Mouse (Mus musculus) left cerebral cortex, adult 2 months (tissue): ENCODE measurements around the gene Cbx7. TPM values are rescaled to one million over a fixed set of nuclear protein-coding genes. Genes with fewer than 3 reads are reported as not detected.

Experiments
- DNase-seq, 2 experiments: peaks; one replicate each; pipeline ENCODE4 v3.0.0; 2021 to 2022; ENCODE audit warnings: low spot score in 2 of 2, mixed read lengths in 1 of 2; ENCODE audit errors: extremely low spot score in 1 of 2
- H3K27ac ChIP-seq: fragments of 200-600 bp; 2 replicates; pipeline ENCODE4 v1.8.1; 2022
- H3K4me3 ChIP-seq: fragments of 200-600 bp; 2 replicates; pipeline ENCODE4 v1.8.1; 2022
- CTCF ChIP-seq: fragments of 200-600 bp; IDR thresholded peaks from 2 replicates; pipeline ENCODE4 v1.8.1; 2022; ENCODE audit warnings: antibody characterized with exemption, mild to moderate bottlenecking, moderate library complexity
- intact Hi-C: fragments of 180-260 bp; cut with DNase I; formaldehyde crosslinking; loops from one replicate; pipeline ENCODE4 v1.15.1; 2025
- total RNA-seq, 2 experiments: library from RNA; stranded (reverse); gene quantifications; 2 replicates each; pipeline ENCODE4 v1.2.3; 2021

Gene Cbx7
- total RNA-seq, 2 experiments from 2014 or later, result 52.3 to 52.6 TPM

DNA sequence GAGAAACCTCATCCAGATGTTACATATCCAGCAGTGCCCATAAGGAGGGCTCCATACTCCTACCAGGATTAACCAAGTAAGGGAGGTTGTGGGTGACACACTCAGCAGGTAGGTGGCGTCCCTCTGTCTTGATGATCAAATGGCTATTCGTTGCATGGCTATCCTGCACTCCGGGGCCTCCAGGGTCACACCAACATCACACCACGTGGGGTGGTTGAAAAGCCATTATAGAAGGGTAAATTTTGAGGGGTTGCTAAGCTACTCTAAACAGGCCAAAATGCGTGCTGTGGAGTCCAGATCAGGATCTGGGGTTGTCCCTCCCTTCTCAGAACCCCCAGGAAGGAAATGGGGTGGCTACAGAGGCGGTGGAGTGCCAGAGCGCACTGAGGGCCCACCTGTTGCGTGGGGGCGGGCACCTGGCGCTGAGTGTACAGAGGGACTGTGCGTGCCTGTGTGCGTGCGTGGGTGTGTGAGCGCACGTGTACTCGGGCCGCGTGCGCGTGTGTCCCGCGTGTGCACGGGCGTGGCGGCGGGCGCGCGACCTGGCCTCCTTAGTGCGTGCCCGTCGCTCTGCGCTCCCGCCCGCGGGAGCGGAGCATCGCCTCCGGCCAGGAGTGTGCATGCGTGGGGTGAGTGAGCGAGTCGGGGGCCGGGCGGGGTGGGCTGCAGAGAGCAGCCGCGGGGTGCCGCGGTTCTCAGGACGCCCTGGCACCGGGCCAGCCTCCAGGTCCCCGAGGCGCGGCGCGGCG lies 41.0 kb upstream of the Cbx7 start:
- H3K4me3 ChIP-seq, result peak overlapping the region; percentile 80
- DNase-seq, result peak; percentile 89 to 90
- intact Hi-C loops, result loop anchor here (2.0 to 5.0 kb wide), 5 partner anchors 61 to 325 kb away; partner anchors contain the start of genes Cbx6, Josd1 and Npcd

DNA sequence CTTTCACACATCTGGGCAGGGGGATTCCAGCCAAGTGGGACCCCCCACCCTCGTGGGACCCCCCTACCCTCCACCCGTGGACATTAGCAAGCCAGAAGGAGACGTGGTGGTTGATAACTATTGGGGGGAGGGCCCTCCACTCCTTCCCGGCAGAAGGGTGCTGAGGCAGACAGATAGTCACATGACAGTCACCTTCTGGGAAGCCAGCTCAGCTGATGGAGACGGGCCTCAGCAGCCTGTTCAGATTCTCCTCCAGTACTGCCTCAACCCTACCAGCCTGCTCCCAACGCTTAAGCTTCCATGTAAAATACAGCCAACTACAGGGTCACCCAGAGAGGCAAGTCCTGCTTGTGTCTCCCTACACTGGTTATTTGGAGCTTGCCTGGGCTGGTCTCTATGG lies 40.3 kb upstream of the Cbx7 start:
- Histone ChIP-seq H3K4me3 (peak overlapping the region; percentile 80), H3K27ac (peak overlapping the region; percentile 91)
- intact Hi-C loops, result loop anchor here (2.0 to 5.0 kb wide), 5 partner anchors 60 to 324 kb away; partner anchors contain the start of genes Cbx6, Josd1 and Npcd
- DNase-seq, result no peak
- no peak for TF ChIP-seq CTCF

More for the DNA sequence above, 41.0 kb upstream of the Cbx7 start:
- peak overlapping the region; percentile 91 for H3K27ac ChIP-seq
- TF ChIP-seq CTCF, result peak; percentile 28

DNA sequence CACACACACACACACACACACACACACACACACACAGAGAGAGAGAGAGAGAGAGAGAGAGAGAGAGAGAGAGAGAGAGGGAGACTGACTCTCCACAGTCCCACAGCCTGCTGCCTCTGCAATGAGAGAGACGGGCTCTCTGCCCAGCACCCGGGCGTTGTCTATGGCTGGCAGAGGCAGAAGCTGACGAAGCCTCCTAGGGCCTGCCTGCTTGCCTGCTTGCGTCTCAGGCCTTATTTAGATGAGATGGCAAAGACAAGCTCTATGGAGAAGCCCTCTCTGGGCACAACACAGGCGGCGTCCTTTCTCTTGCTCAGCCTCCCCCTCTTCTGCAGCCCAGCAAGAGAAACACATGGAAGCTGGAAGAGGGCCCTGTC lies 39.3 kb upstream of the Cbx7 start:
- Histone ChIP-seq H3K4me3 (peak overlapping the region; percentile 11; the same call in 1 of the 2 replicates), H3K27ac (peak overlapping the region; percentile 70)
- TF ChIP-seq CTCF, result no peak

DNA sequence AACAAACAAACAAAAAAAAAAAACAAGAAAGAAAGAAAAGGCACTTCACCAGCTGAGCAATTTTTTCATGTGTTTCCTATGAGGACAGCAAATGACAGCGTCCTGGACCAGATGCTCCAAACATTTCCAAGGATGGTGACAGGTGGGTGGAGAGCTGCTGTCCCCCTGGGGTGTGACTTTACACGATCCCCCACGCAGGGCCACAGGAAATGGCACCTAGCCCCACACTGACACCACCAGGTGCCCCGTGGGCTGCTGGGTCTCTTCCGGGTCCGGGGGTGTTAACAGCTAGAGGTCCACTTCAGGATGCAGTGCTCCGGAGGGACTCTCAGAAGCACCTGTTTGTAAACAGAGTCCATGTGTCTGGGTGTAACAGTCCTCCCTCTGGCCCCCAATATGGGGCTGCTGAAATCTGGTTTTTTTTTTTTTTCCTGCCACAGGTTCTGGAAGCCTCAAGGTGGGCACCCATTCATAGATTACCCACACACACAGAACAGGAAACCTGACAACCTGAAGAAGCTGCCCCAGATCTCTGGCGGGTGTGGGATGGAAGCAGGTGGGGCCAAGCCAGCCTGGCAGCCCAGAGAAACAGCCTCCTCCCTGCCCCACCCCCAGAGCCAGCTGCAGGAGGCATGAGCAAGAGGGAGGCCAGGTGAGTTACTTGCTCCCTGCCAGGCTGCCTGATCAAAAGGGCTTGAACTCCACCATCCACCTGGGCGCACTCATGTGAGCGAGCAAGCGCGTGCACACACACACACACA lies 38.7 kb upstream of the Cbx7 start:
- no peak for TF ChIP-seq CTCF
- DNase-seq, result peak; percentile 40 to 57
- Histone ChIP-seq H3K4me3 (0 out of 2 replicates have a peak overlapping the region, but pooled peaks have one; percentile 7), H3K27ac (peak overlapping the region; percentile 47; the same call in 1 of the 2 replicates)
- intact Hi-C loops, result loop anchor here (2.0 to 5.0 kb wide), 5 partner anchors 59 to 322 kb away; partner anchors contain the start of genes Cbx6, Josd1 and Npcd

More for the DNA sequence above, 39.3 kb upstream of the Cbx7 start:
- DNase-seq, result peak; percentile 62 to 66
- intact Hi-C loops, result loop anchor here (2.0 to 5.0 kb wide), 5 partner anchors 59 to 323 kb away; partner anchors contain the start of genes Cbx6, Josd1 and Npcd

DNA sequence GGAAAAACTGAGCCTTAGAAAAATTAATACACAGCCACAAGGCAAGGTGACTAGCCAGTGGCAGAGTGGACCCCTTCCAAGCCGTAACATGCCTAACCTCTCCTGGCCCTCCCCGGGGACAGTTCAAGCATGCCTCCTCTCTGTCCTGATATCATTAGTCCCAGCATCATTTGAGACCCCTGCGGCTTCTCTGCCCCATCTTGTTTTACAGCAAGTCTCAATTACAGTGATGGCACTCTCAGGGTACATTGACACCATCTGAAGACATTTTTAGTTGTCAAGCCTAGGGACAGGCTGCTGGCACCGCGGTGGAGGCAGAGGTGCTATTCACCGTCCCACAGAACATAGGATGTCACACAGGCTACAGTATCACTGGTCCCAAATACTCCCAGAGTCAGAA lies 37.5 kb upstream of the Cbx7 start:
- DNase-seq, result no peak
- Histone ChIP-seq H3K27ac (no peak overlapping the region), H3K4me3 (no peak overlapping the region)
- intact Hi-C loops, result no loop called here
- TF ChIP-seq CTCF, result no peak

GRCm38 (mm10) chr15:80006156-80006555 lies 35.2 kb upstream of the Cbx7 start:
- H3K4me3 ChIP-seq, result no peak overlapping the region; the same call in 1 of the 2 replicates
- TF ChIP-seq CTCF, result no peak
- intact Hi-C loops, result no loop called here
- no peak for DNase-seq
- no peak overlapping the region for H3K27ac ChIP-seq

DNA sequence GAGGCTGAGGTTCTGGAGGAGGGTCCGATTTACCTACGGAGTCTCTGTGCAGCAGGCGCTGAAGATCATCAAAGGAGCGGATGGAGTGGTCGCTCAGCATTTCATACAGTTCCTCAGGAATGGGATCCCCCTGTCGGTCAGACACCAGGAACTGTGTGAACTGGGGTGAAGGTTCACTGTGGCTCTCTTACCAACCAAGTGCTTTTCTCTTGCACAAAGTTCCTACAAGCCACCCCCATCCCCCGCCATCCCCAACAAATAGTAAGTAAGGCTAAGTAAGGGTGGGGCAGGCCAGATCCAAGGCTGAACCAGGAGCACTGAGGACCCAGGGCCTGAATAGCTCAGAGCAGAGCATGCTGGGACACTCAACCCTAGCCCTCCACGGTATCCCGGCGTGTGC lies 34.5 kb upstream of the Cbx7 start:
- Histone ChIP-seq H3K27ac (peak overlapping the region; percentile 45; the same call in 1 of the 2 replicates), H3K4me3 (no peak overlapping the region)
- TF ChIP-seq CTCF, result no peak
- DNase-seq, result no peak
- intact Hi-C loops, result no loop called here

DNA sequence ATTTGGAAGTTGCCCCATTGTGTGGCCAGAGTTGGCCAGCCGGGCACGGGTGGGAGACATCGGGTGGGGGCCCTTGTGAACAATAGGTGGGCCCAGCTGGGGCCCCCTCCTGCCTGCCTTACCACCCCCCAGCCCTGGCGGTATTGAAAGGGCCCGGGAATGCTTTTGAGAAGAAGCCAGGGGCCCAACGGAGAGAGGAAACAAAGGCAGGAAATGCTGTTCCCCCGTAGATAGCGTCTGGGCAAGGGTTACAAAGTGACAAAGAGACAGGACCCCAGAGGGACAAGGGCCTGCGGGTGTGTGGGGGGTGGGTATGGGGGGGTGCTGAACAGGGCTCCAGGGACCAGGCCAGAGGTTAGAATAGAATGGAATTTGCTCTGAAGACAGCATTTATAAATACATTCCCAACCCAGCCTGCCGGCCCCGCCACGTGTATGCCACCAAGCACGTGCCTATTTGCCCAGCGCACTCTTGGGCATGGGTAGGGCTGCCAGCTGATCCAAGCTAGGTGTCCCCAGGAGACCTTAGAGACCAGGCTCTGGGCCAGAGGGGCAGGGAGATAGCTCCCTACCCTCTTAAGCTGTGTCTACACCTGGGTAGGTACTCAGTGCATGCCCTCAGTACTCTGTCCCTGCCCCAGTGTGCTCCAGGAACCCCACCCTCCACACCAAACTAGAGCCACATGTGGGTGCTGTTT lies 33.9 kb upstream of the Cbx7 start:
- H3K27ac ChIP-seq, result peak overlapping the region; percentile 45; the same call in 1 of the 2 replicates
- DNase-seq, result no peak
- no peak for TF ChIP-seq CTCF
- H3K4me3 ChIP-seq, result no peak overlapping the region
- intact Hi-C loops, result no loop called here

DNA sequence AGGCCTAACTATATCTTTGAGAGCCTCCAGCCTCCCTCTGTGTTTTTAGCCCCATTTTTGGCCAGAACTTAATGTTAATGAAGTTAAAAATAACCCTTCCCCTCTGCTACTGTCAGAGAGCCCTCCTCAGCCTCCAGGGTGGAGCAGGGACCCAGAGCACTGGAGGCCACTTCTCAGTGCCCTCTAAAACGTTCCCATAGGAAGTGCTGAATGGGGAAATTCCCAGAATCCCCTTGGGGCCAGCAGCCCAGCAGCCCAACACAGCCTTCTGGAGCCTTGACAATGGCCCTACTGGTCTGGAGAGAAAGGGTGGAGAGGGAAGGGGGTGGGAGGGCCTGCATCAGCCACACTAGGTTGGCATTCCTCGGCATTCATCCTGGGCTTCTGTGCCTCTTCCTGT lies 32.7 kb upstream of the Cbx7 start:
- no peak overlapping the region for H3K4me3 ChIP-seq
- no peak for DNase-seq
- intact Hi-C loops, result no loop called here
- no peak for TF ChIP-seq CTCF
- H3K27ac ChIP-seq, result no peak overlapping the region; the same call in 1 of the 2 replicates

DNA sequence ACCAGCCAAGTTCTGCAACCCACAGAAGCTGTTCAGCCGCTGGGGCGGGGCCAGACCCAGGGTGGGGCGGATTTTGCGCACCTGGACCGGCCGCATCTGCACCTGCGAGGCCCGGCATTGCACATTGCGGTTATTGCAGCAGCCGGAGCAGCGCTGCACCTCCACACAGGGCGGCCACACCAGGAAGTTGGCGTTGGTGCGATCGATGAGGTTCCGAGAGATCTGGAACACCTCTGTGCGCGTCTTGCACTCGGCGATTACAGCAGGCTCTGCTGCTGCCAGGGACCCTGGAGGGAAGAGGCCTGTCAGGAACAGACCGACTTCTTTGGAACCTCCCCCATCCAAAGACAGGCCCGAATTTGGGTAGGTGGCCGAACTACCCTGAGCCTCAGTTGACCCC lies 30.7 kb upstream of the Cbx7 start:
- DNase-seq, result no peak
- intact Hi-C loops, result no loop called here
- no peak for TF ChIP-seq CTCF
- H3K27ac ChIP-seq, result no peak overlapping the region
- H3K4me3 ChIP-seq, result no peak overlapping the region

DNA sequence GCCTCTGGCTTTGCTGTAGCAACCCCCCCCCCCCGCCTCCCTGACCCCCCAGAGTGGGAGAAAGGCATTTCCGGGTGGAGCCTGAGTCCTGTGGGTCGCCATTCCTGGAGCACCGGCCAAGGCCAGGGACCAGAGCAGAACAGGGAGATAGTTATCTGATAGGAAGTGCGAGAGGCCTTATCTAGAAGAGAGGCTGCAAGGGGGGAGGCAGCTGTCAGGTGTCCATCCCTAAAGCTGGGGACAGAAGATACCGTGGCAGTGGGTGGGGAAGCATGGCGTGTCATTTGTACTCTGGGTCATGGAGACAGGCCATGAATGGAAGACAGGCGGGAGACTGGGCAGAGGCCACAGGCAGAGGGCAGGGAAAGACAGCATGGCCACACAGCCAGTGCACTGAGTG lies 29.8 kb upstream of the Cbx7 start:
- intact Hi-C loops, result no loop called here
- DNase-seq, result no peak
- Histone ChIP-seq H3K27ac (no peak overlapping the region), H3K4me3 (no peak overlapping the region)
- TF ChIP-seq CTCF, result no peak
